ENCODE assay signal across 13 mouse cellular contexts in the genomic region with DNA sequence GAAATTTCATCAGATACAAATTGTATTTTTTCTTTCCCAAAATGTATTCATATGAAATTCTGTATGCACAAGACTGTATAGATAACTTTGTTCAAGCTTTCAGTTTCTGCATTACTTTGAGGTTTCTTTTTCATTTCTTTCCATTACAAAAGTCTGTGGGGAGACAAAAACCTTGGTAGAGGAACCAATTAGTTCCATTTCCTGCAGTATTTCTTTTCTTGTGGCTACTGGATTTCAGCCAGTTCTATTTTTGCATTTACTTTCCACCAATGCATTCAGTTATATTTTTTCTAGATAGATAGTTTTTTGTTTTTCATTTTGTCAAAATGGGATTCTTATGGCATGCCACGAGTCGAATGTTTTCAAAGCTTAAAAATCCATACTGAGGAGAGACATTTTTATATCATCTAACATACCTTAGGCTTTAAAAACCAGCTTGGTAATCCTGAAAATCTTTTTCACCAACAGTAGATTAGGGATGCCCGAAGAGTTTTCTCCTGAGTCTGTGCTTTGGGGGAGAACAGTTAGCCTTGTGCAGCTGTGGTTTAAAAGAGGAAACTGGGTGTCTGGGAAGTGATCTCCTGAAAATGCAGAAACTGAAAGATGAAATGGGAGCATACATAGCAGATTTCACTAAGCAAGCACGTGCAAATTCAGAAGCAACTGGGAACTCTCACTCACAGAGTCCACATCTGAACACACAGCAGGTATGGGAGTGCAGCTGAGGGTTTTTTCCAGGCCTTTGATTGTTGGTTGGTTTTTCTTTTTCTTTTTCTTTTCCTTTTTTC.
DNase-seq lines count a peak whose midpoint lies in the region; ATAC-seq and TF ChIP-seq lines count a peak whose summit lies in the region.
"Had no signal": no experiment of that assay in that cellular context is flagged by ENCODE, and none has a peak within 500 bp of the region (broad histone marks: within the 10 kb centered on the region; RNA-seq: fewer than 3 reads in every experiment).

No protein-coding gene starts in this region.

- WGBS in embryonic facial prominence, embryonic 14.5 days: 44% methylated on average over 4 of the region's 4 CpGs
- WGBS in olfactory bulb, adult 2 months: 32% methylated on average over 4 of the region's 4 CpGs

- H3K36me3 ChIP-seq in embryonic facial prominence, embryonic 14.5 days (ENCODE audit: control insufficient read depth, insufficient read depth, low read length): no peaks in the 10 kb centered on the region
- H3K36me3 ChIP-seq: neural tube, embryonic 12.5 days had no signal

- TF ChIP-seq CTCF in gastrocnemius, adult 2 months (IDR thresholded peaks at IDR 0.05): no peak
- no peak for TF ChIP-seq CTCF in olfactory bulb, adult 2 months (IDR thresholded peaks at IDR 0.05; ENCODE audit: insufficient read depth, low read depth, low read length)

- no peaks in the 10 kb centered on the region for H3K27me3 ChIP-seq in embryonic facial prominence, embryonic 14.5 days (replicated peaks; ENCODE audit: control insufficient read depth, insufficient read depth, low read length)
- H3K27me3 ChIP-seq: neural tube, embryonic 12.5 days had no signal

- no peaks in the 10 kb centered on the region for H3K9me3 ChIP-seq in embryonic facial prominence, embryonic 14.5 days (ENCODE audit: control insufficient read depth, low read length)
- H3K9me3 ChIP-seq: neural tube, embryonic 12.5 days had no signal

- no peak overlapping the region for H3K4me2 ChIP-seq in embryonic facial prominence, embryonic 14.5 days (ENCODE audit: low read depth, low read length)
- H3K4me2 ChIP-seq: neural tube, embryonic 12.5 days had no signal

- no peaks in the 10 kb centered on the region for H3K4me1 ChIP-seq in embryonic facial prominence, embryonic 14.5 days (ENCODE audit: control insufficient read depth, insufficient read depth, low read length)
- no peaks in the 10 kb centered on the region for H3K4me1 ChIP-seq in olfactory bulb, adult 2 months (ENCODE audit: control insufficient read depth, insufficient read depth, low read length)
- H3K4me1 ChIP-seq: neural tube, embryonic 12.5 days had no signal

- ATAC-seq in embryonic facial prominence, embryonic 14.5 days (ENCODE audit: low read depth): no peak
- ATAC-seq: intestine, postnatal 0 days had no signal

- H3K4me3 ChIP-seq in gastrocnemius, adult 2 months: 0 out of 2 replicates have a peak overlapping the region, but pooled peaks have one; percentile 2
- H3K4me3 ChIP-seq in embryonic facial prominence, embryonic 14.5 days (ENCODE audit: low read depth, low read length): no peak overlapping the region
- no peak overlapping the region for H3K4me3 ChIP-seq in olfactory bulb, adult 2 months (ENCODE audit: insufficient read depth, low read depth, low read length)
- H3K4me3 ChIP-seq: neural tube, embryonic 12.5 days had no signal

- TF ChIP-seq POLR2A in olfactory bulb, adult 2 months (IDR thresholded peaks at IDR 0.05; ENCODE audit: insufficient read depth, low read depth, low read length): no peak

- no peak for DNase-seq in gastrocnemius, adult 2 months
- DNase-seq in gastrocnemius, postnatal 14 days: no peak
- DNase-seq in left cerebral cortex, postnatal 25 days (ENCODE audit: low spot score in 2 of 2): peak; percentile 13 to 54
- DNase-seq in left cerebral cortex, adult 9 months (ENCODE audit: low spot score in 2 of 2): no peak
- DNase-seq in embryonic facial prominence, embryonic 14.5 days (ENCODE audit: low spot score): peak; percentile 43
- no peak for DNase-seq in embryo, embryonic 9.5 days (ENCODE audit: extremely low spot score)
- DNase-seq in adrenal gland, adult 18-20 months (ENCODE audit: low spot score in 2 of 2): no peak
- DNase-seq: adrenal gland, postnatal 36 days; lung, adult 18-20 months; right cerebral cortex, adult 18-20 months had no signal

- no peak overlapping the region for H3K27ac ChIP-seq in gastrocnemius, adult 2 months
- peak overlapping the region; percentile 55 for H3K27ac ChIP-seq in embryonic facial prominence, embryonic 14.5 days (replicated peaks; ENCODE audit: low read depth, low read length)
- peak overlapping the region; percentile 69; the same call in 1 of the 2 replicates for H3K27ac ChIP-seq in olfactory bulb, adult 2 months (ENCODE audit: insufficient read depth, low read depth, low read length)
- H3K27ac ChIP-seq: neural tube, embryonic 12.5 days had no signal

- no peak overlapping the region for H3K9ac ChIP-seq in embryonic facial prominence, embryonic 14.5 days (ENCODE audit: low read depth, low read length)
- H3K9ac ChIP-seq: neural tube, embryonic 12.5 days had no signal

- intact Hi-C loops in gastrocnemius, adult 2 months (cut with DNase I): no loop called here
- intact Hi-C loops in gastrocnemius, postnatal 14 days (cut with DNase I; ENCODE audit: low total_unique reads): no loop called here
- intact Hi-C loops in left cerebral cortex, postnatal 25 days (cut with DNase I): no loop called here

Comparison
In these comparisons a context has a peak if more than half of its experiments do, and no peak if none do; other contexts are left out.
1. DNase-seq: peak in left cerebral cortex, postnatal 25 days (2 of 2) and embryonic facial prominence, embryonic 14.5 days (single experiment); none in gastrocnemius, adult 2 months (single experiment), gastrocnemius, postnatal 14 days (single experiment), left cerebral cortex, adult 9 months (0 of 2), embryo, embryonic 9.5 days (single experiment) and adrenal gland, adult 18-20 months (0 of 2).